Mouse (Mus musculus) B cell, adult (primary cell): Measurements from ENCODE around the gene Gm5155. TPM values are rescaled to one million over a fixed set of nuclear protein-coding genes. Genes with fewer than 3 reads are reported as not detected.

Source experiments
- total RNA-seq: library from RNA; stranded (reverse); gene quantifications from 4 replicates; pipeline ENCODE4 v1.2.4, GENCODE M21; 2023; ENCODE audit not compliant: inconsistent age

Gene Gm5155
- not detected in 4 replicates for total RNA-seq

GRCm38 (mm10) chr7:17871467-17871866, at the start of gene Gm5155:
TSS of gene Gm5155 (plus strand) at chr7:17871767.

Other genes starting within 250 kb of the Gm5155 start
- not detected in 4 replicates for gene Ceacam5, start 158.5 kb upstream of the Gm5155 start, total RNA-seq
- not detected in 4 replicates for gene Ceacam14, start 59.1 kb upstream of the Gm5155 start, total RNA-seq
- not detected in 4 replicates for gene Ceacam11, start 100.4 kb downstream of the Gm5155 start, total RNA-seq
- not detected in 4 replicates for gene Ceacam13, start 138.1 kb downstream of the Gm5155 start, total RNA-seq
- not detected in 4 replicates for gene Ceacam12, start 194.2 kb downstream of the Gm5155 start, total RNA-seq